Mouse (Mus musculus): ENCODE results near the gene ccdc198.

DNA sequence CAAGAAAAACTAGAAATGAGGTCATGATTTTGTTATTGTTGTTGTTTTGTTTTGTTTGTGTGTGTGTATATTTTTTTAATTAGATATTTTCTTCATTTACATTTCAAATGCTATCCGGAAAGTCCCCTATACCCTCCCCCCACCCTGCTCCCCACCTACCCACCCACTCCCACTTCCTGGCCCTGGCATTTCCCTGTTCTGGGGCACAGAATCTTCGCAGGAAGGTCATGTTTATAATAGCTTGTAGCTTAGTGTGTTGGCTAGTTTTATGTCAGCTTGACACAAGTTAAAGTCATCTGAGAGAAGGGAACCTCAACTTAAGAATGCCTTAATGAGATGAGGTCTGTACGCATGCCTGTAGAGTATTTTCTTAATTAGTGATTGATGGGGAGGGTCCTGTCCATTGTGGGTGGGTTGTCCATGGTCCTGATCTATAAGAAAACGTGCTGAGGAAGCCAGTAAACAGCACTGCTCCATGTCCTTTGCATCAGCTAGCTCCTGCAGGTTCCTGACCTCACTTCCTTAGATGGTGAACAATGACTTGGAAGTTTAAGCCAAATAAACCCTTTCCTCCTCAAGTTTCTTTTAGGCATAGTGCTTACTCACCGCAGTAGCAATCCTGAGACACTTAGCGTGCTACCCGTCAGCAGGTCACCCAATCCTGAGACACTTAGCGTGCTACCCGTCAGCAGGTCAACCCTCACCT, 44.0 kb downstream of the ccdc198 start:
- no peak for TF ChIP-seq POLR2A (IDR thresholded peaks at IDR 0.05; ENCODE audit: insufficient read depth, low read depth, low read length)
- no peak for TF ChIP-seq CTCF (IDR thresholded peaks at IDR 0.05; ENCODE audit: insufficient read depth, low read depth, low read length)
